Mouse (Mus musculus) intestine, embryonic 15.5 days (tissue): ENCODE measurements around the gene Galnt18. TPM values are rescaled to one million over a fixed set of nuclear protein-coding genes. Genes with fewer than 3 reads are reported as not detected.

Source experiments
- ATAC-seq: fragments of 200-750 bp; cut with Nextera tagmentation; 2 replicates; pipeline ENCODE4 v1.8.0; 2017; ENCODE audit warnings: moderate TSS enrichment, moderate library complexity
- H3K27ac ChIP-seq: fragments of 300-500 bp; sonication (generic); 2 replicates; pipeline ENCODE4 v1.5.1; 2015; ENCODE audit warnings: mild to moderate bottlenecking, inconsistent platforms
- H3K27me3 ChIP-seq: fragments of 300-500 bp; sonication (generic); replicated peaks from 2 replicates; pipeline ENCODE4 v1.6.1; 2015; ENCODE audit warnings: inconsistent platforms
- H3K36me3 ChIP-seq: fragments of 300-500 bp; sonication (generic); 2 replicates; pipeline ENCODE4 v1.6.1; 2015; ENCODE audit warnings: inconsistent platforms
- H3K4me1 ChIP-seq: fragments of 300-500 bp; sonication (generic); replicated peaks from 2 replicates; pipeline ENCODE4 v1.6.1; 2015; ENCODE audit warnings: inconsistent platforms
- H3K4me2 ChIP-seq: fragments of 300-500 bp; sonication (generic); replicated peaks from 2 replicates; pipeline ENCODE4 v1.6.1; 2015; ENCODE audit warnings: mild to moderate bottlenecking, inconsistent platforms
- H3K4me3 ChIP-seq: fragments of 300-500 bp; sonication (generic); replicated peaks from 2 replicates; pipeline ENCODE4 v1.5.1; 2015; ENCODE audit warnings: inconsistent platforms
- H3K9ac ChIP-seq: fragments of 300-500 bp; sonication (generic); 2 replicates; pipeline ENCODE4 v1.6.1; 2015; ENCODE audit warnings: inconsistent platforms
- H3K9me3 ChIP-seq: fragments of 300-500 bp; sonication (generic); 2 replicates; pipeline ENCODE4 v1.6.1; 2016; ENCODE audit warnings: inconsistent platforms
- WGBS: fragments of 180-500 bp; shearing (Covaris S2); methylation state at CpG from one replicate; pipeline ENCODE4 v1.1.7; 2015; 5-methylcytosine and 5-hydroxymethylcytosine counted together
- polyA plus RNA-seq: library from polyadenylated mRNA; unstranded; fragments of >200 nt; fragmentation: Nextera tagmentation; extraction: Ambion mirVana; gene quantifications from 2 replicates; pipeline ENCODE4 v1.2.1, GENCODE M21; 2015

Galnt18 gene
- polyA plus RNA-seq, 1 experiment from 2014 or later = 21.3 TPM

- no peak for ATAC-seq
- Histone ChIP-seq H3K9ac (no peak overlapping the region), H3K9me3 (no peaks in the 10 kb centered on the region), H3K4me3 (no peak overlapping the region), H3K36me3 (no peaks in the 10 kb centered on the region), H3K27me3 (no peaks in the 10 kb centered on the region), H3K27ac (no peak overlapping the region), H3K4me1 (no peaks in the 10 kb centered on the region), H3K4me2 (no peak overlapping the region)
Observed at GRCm38 (mm10) chr7:111701788-111702187, 78.0 kb downstream of the Galnt18 start.

DNA sequence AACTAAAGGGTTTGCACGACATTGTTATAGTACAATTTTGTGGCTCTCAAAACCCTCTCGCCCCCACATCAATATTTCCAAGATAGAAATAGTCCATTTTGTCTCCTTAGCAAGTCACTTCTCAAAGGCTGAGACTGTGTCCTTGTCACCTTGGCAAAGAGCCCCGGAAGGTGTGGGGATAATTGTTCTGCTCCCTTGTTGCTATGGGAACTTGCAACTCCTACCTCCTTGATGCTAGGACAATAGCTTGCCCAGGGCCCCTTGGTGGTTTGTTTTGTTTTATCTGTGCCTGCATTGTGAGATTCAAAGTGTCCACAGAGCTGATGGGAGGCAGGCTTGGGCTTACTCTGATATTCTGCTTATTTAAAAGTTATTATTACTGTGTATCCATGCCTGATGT is 80.3 kb downstream of the Galnt18 start:
- WGBS = 72% methylated on average over 3 of the region's 3 CpGs
- H3K27ac ChIP-seq = no peak overlapping the region
- no peaks in the 10 kb centered on the region for H3K4me1 ChIP-seq
- H3K36me3 ChIP-seq = no peaks in the 10 kb centered on the region
- no peak overlapping the region for H3K4me3 ChIP-seq
- no peak overlapping the region for H3K9ac ChIP-seq
- no peaks in the 10 kb centered on the region for H3K27me3 ChIP-seq
- H3K4me2 ChIP-seq = no peak overlapping the region
- H3K9me3 ChIP-seq = no peaks in the 10 kb centered on the region
- ATAC-seq = no peak

GRCm38 (mm10) chr7:111696226-111696625 is 83.6 kb downstream of the Galnt18 start:
- H3K36me3 ChIP-seq = no peaks in the 10 kb centered on the region
- no peak for ATAC-seq
- H3K4me2 ChIP-seq = no peak overlapping the region
- no peaks in the 10 kb centered on the region for H3K27me3 ChIP-seq
- H3K4me1 ChIP-seq = no peaks in the 10 kb centered on the region
- H3K4me3 ChIP-seq = no peak overlapping the region
- no peak overlapping the region for H3K27ac ChIP-seq
- H3K9me3 ChIP-seq = no peaks in the 10 kb centered on the region
- no peak overlapping the region for H3K9ac ChIP-seq

GRCm38 (mm10) chr7:111694312-111694711 is 85.5 kb downstream of the Galnt18 start:
- Histone ChIP-seq H3K9me3 (no peaks in the 10 kb centered on the region), H3K36me3 (no peaks in the 10 kb centered on the region), H3K4me1 (no peaks in the 10 kb centered on the region), H3K4me3 (no peak overlapping the region), H3K27ac (no peak overlapping the region), H3K4me2 (no peak overlapping the region), H3K9ac (no peak overlapping the region), H3K27me3 (no peaks in the 10 kb centered on the region)
- ATAC-seq = no peak
- 76% methylated on average over 6 of the region's 6 CpGs for WGBS

- Histone ChIP-seq H3K4me1 (no peaks in the 10 kb centered on the region), H3K36me3 (no peaks in the 10 kb centered on the region), H3K9ac (no peak overlapping the region), H3K4me2 (no peak overlapping the region), H3K4me3 (no peak overlapping the region), H3K27ac (no peak overlapping the region), H3K27me3 (no peaks in the 10 kb centered on the region), H3K9me3 (no peaks in the 10 kb centered on the region)
- WGBS = 89% methylated on average over 9 of the region's 9 CpGs
- ATAC-seq = no peak
Observed at GRCm38 (mm10) chr7:111692641-111693261, 87.0 kb downstream of the Galnt18 start.

- ATAC-seq = no peak
- peaks cover 5% of the 10 kb centered on the region; the same call in 1 of the 2 replicates for H3K4me1 ChIP-seq
- H3K9me3 ChIP-seq = no peaks in the 10 kb centered on the region
- no peaks in the 10 kb centered on the region for H3K36me3 ChIP-seq
- WGBS = 92% methylated on average over 3 of the region's 3 CpGs
- no peak overlapping the region for H3K27ac ChIP-seq
- H3K4me3 ChIP-seq = no peak overlapping the region
- no peaks in the 10 kb centered on the region for H3K27me3 ChIP-seq
- no peak overlapping the region for H3K9ac ChIP-seq
- no peak overlapping the region for H3K4me2 ChIP-seq
Observed at GRCm38 (mm10) chr7:111680108-111680507, 99.7 kb downstream of the Galnt18 start.

- no peak overlapping the region for H3K4me2 ChIP-seq
- H3K27ac ChIP-seq = no peak overlapping the region
- no peak overlapping the region for H3K9ac ChIP-seq
- H3K9me3 ChIP-seq = no peaks in the 10 kb centered on the region
- no peaks in the 10 kb centered on the region for H3K27me3 ChIP-seq
- WGBS = 71% methylated on average over 3 of the region's 3 CpGs
- H3K4me1 ChIP-seq = no peaks in the 10 kb centered on the region
- no peaks in the 10 kb centered on the region for H3K36me3 ChIP-seq
- H3K4me3 ChIP-seq = no peak overlapping the region
- no peak for ATAC-seq
Observed at GRCm38 (mm10) chr7:111676483-111676882, 103.3 kb downstream of the Galnt18 start.

- H3K27ac ChIP-seq = no peak overlapping the region
- no peak for ATAC-seq
- no peaks in the 10 kb centered on the region for H3K27me3 ChIP-seq
- no peak overlapping the region for H3K4me3 ChIP-seq
- H3K9me3 ChIP-seq = no peaks in the 10 kb centered on the region
- no peaks in the 10 kb centered on the region for H3K4me1 ChIP-seq
- 58% methylated on average over 4 of the region's 4 CpGs for WGBS
- no peak overlapping the region for H3K4me2 ChIP-seq
- H3K36me3 ChIP-seq = no peaks in the 10 kb centered on the region
- H3K9ac ChIP-seq = no peak overlapping the region
Observed at GRCm38 (mm10) chr7:111672467-111672866, 107.3 kb downstream of the Galnt18 start.

- no peak overlapping the region for H3K9ac ChIP-seq
- ATAC-seq = no peak; the same call in 1 of the 2 replicates
- H3K4me1 ChIP-seq = peaks cover 14% of the 10 kb centered on the region
- H3K27me3 ChIP-seq = no peaks in the 10 kb centered on the region
- peak overlapping the region; percentile 56 for H3K27ac ChIP-seq
- no peak overlapping the region for H3K4me3 ChIP-seq
- no peaks in the 10 kb centered on the region for H3K36me3 ChIP-seq
- 23% methylated on average over 14 of the region's 14 CpGs for WGBS
- H3K9me3 ChIP-seq = no peaks in the 10 kb centered on the region
- no peak overlapping the region for H3K4me2 ChIP-seq
Observed at GRCm38 (mm10) chr7:111663139-111664073, 116.4 kb downstream of the Galnt18 start.

GRCm38 (mm10) chr7:111658579-111658978 is 121.2 kb downstream of the Galnt18 start:
- no peak overlapping the region for H3K27ac ChIP-seq
- ATAC-seq = no peak
- no peak overlapping the region for H3K4me3 ChIP-seq
- H3K36me3 ChIP-seq = no peaks in the 10 kb centered on the region
- H3K9me3 ChIP-seq = no peaks in the 10 kb centered on the region
- no peak overlapping the region for H3K9ac ChIP-seq
- no peak overlapping the region for H3K4me2 ChIP-seq
- WGBS = 82% methylated on average over 4 of the region's 4 CpGs
- no peaks in the 10 kb centered on the region for H3K27me3 ChIP-seq
- H3K4me1 ChIP-seq = peaks cover 7% of the 10 kb centered on the region

DNA sequence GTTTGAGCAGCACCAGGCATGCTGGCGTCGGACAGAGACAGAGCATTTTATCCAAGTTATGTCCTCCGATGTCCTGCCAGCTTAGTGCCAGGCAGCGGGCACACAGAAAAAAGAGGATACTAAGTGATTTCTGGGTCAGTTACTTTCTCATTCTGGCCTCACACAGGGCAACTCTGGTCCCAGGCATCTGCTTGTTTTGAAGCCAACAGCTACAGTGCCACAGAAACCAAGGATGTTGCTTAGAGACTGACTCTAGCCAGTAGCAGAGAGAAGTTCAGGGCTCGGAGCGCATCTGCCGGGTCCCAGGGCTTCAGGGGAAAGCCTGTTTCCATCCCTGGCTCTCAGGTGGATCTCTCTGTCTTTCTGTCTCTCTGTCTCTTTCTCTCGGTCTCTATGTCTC is 124.8 kb downstream of the Galnt18 start:
- H3K36me3 ChIP-seq = no peaks in the 10 kb centered on the region
- ATAC-seq = no peak
- no peaks in the 10 kb centered on the region for H3K27me3 ChIP-seq
- WGBS = 92% methylated on average over 8 of the region's 8 CpGs
- no peak overlapping the region for H3K4me2 ChIP-seq
- no peak overlapping the region for H3K9ac ChIP-seq
- no peak overlapping the region for H3K4me3 ChIP-seq
- no peaks in the 10 kb centered on the region for H3K9me3 ChIP-seq
- H3K4me1 ChIP-seq = no peaks in the 10 kb centered on the region
- no peak overlapping the region for H3K27ac ChIP-seq

DNA sequence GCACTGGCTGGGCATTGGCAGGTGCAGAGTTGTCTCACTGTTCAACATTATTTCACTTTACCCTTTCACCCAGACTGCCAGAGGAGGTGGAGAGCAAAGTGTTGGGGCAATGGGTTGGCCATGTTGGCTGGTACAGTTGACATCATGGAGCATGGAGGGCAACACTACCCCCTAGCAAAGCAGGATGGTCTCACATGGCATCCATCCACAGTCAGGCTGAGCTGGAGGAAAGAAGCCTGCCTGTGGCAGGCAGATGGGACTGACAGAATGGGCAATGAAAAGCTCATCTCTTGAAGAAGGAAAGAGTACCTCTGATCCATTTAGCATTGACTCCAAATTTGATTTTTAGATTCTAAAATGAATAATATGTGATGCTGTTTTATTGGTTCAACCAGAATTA is 125.3 kb downstream of the Galnt18 start:
- ATAC-seq = no peak
- Histone ChIP-seq H3K4me1 (no peaks in the 10 kb centered on the region), H3K27me3 (no peaks in the 10 kb centered on the region), H3K9me3 (no peaks in the 10 kb centered on the region), H3K9ac (no peak overlapping the region), H3K27ac (no peak overlapping the region), H3K4me2 (no peak overlapping the region), H3K4me3 (no peak overlapping the region), H3K36me3 (no peaks in the 10 kb centered on the region)

- H3K27ac ChIP-seq = no peak overlapping the region
- no peak overlapping the region for H3K4me2 ChIP-seq
- H3K36me3 ChIP-seq = no peaks in the 10 kb centered on the region
- H3K9me3 ChIP-seq = no peaks in the 10 kb centered on the region
- H3K27me3 ChIP-seq = no peaks in the 10 kb centered on the region
- H3K9ac ChIP-seq = no peak overlapping the region
- no peaks in the 10 kb centered on the region for H3K4me1 ChIP-seq
- no peak overlapping the region for H3K4me3 ChIP-seq
- ATAC-seq = no peak
Observed at GRCm38 (mm10) chr7:111644362-111644761, 135.4 kb downstream of the Galnt18 start.
